Mouse (Mus musculus): Measurements from ENCODE around the gene Txnrd3.
A peak's percentile ranks its signal among the peaks of the same experiment; 100 is the strongest.

Gene Txnrd3

GRCm38 (mm10) chr6:89643798-89644270, at the start of gene Txnrd3:
TSS of gene Txnrd3 (plus strand) at chr6:89643988.
- peak; percentile 78 for DNase-seq

- peak; percentile 94 for DNase-seq
Measured at GRCm38 (mm10) chr6:89595018-89595776, 48.6 kb upstream of the Txnrd3 start, which contains the start of gene Chchd6. TSS of gene Chchd6 (minus strand) at chr6:89595652.

GRCm38 (mm10) chr6:89595777-89596146, 48.0 kb upstream of the Txnrd3 start:
- no peak for DNase-seq

GRCm38 (mm10) chr6:89596510-89596909, 47.3 kb upstream of the Txnrd3 start:
- no peak for DNase-seq

GRCm38 (mm10) chr6:89606096-89606495, 37.7 kb upstream of the Txnrd3 start:
- DNase-seq: no peak

- DNase-seq: no peak
Measured at GRCm38 (mm10) chr6:89607999-89608398, 35.8 kb upstream of the Txnrd3 start.

GRCm38 (mm10) chr6:89613336-89614106, 30.3 kb upstream of the Txnrd3 start:
- no peak for DNase-seq

GRCm38 (mm10) chr6:89614107-89614471, 29.7 kb upstream of the Txnrd3 start:
- no peak for DNase-seq

- DNase-seq: no peak
Measured at GRCm38 (mm10) chr6:89614596-89615372, 29.0 kb upstream of the Txnrd3 start.

GRCm38 (mm10) chr6:89615373-89615755, 28.4 kb upstream of the Txnrd3 start:
- DNase-seq: no peak

GRCm38 (mm10) chr6:89622647-89623046, 21.1 kb upstream of the Txnrd3 start:
- DNase-seq: no peak

GRCm38 (mm10) chr6:89628045-89628785, 15.6 kb upstream of the Txnrd3 start:
- DNase-seq: no peak

- peak; percentile 77 for DNase-seq
Measured at GRCm38 (mm10) chr6:89631809-89632562, 11.8 kb upstream of the Txnrd3 start.

GRCm38 (mm10) chr6:89633115-89633514, 10.7 kb upstream of the Txnrd3 start:
- no peak for DNase-seq

GRCm38 (mm10) chr6:89634400-89634799, 9.4 kb upstream of the Txnrd3 start:
- no peak for DNase-seq

- no peak for DNase-seq
Measured at GRCm38 (mm10) chr6:89637977-89638376, 5.8 kb upstream of the Txnrd3 start.

- DNase-seq: no peak
Measured at GRCm38 (mm10) chr6:89639025-89639424, 4.8 kb upstream of the Txnrd3 start.

GRCm38 (mm10) chr6:89644271-89645075, 685 bp downstream of the Txnrd3 start:
- peak; percentile 72 for DNase-seq

- DNase-seq: no peak
Measured at GRCm38 (mm10) chr6:89649897-89650296, 6.1 kb downstream of the Txnrd3 start.

GRCm38 (mm10) chr6:89651770-89652169, 8.0 kb downstream of the Txnrd3 start:
- no peak for DNase-seq

- DNase-seq: no peak
Measured at GRCm38 (mm10) chr6:89655011-89655410, 11.2 kb downstream of the Txnrd3 start.
